Mouse (Mus musculus) testis, postnatal 14 days (tissue): ENCODE measurements around the gene Dmpk.
"Not testable (repeated sequence)": the region's sequence is repeated elsewhere in the genome, so short reads cannot be mapped to it uniquely, and the experiment has no call there.

Experiments
- DNase-seq: peaks from one replicate; pipeline ENCODE4 v3.0.0; 2021; ENCODE audit warnings: low spot score

The Dmpk gene

GRCm38 (mm10) chr7:19083701-19084100 lies at the start of gene Dmpk:
Dmpk (plus strand) TSS chr7:19083849.
- no peak for DNase-seq

- no peak for DNase-seq
Measured at GRCm38 (mm10) chr7:19044616-19045015, 39.0 kb upstream of the Dmpk start.

- peak; percentile 71 for DNase-seq
Measured at GRCm38 (mm10) chr7:19046286-19047069, 37.2 kb upstream of the Dmpk start.

- no peak for DNase-seq
Measured at GRCm38 (mm10) chr7:19048006-19048527, 35.6 kb upstream of the Dmpk start.

GRCm38 (mm10) chr7:19049252-19049651 lies 34.4 kb upstream of the Dmpk start:
- no peak for DNase-seq

DNA sequence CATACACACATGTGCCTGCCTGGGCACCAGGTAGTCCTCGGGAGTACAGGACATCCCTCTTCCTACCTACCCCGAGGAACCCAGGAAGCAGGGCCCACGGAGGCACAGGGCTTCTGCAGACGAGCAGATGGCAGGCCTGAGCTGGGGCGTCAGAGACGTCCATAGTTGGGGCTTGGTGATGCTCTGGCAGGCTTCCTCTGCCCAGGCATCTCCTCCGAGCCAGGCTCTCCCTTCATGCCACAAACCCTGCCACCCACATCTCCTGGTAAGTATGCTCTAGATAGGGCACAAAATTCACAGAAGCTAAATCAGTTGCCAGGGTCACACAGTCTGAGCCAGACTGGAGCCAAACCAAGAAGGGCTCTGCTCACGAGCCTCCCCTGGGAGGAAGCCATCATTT lies 33.5 kb upstream of the Dmpk start:
- no peak for DNase-seq

DNA sequence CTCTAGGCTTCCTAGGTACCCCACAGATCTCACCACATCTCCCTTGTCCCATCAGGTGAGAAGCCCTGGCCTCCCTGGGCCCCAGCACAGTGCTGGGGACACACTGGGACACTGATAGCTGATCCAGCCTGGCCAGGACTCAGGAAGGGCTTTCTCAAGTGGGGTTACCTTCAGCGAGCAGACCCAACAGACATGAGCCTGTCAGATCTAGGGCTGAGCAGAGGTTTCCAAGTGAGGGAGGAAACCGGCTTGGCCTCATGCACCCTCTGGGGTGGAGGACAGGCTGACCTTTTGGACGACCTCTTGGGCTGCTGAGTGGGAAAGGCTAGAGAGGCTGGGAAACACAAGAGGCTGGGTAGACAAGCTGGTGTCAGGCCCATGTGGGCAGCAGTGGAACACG lies 32.5 kb upstream of the Dmpk start:
- DNase-seq, result no peak

- no peak for DNase-seq
Measured at GRCm38 (mm10) chr7:19052345-19053135, 31.1 kb upstream of the Dmpk start.

DNA sequence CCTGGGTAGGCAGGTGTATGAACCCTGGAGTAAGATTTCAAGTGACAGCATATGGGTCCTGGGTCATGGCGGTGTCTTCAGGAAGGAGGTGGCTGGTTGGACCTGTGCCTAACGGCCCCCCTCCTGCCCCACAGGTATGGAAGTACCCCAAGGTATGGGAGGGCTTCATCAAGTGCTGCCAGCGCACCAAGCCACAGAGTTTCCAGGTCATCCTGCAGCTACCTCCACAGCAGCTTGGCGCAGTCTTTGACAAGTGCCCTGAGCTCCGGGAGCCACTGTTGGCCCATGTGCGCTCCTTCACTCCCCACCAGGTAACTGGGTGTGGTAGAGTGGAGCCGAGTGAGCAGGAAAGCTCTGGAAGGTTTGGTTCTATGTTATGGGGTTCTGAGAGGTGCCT lies 30.5 kb upstream of the Dmpk start:
- no peak for DNase-seq

- DNase-seq, result peak; percentile 72
Measured at GRCm38 (mm10) chr7:19054047-19054776, 29.4 kb upstream of the Dmpk start, which contains the start of gene Rsph6a. Rsph6a (plus strand) TSS chr7:19054690.

DNA sequence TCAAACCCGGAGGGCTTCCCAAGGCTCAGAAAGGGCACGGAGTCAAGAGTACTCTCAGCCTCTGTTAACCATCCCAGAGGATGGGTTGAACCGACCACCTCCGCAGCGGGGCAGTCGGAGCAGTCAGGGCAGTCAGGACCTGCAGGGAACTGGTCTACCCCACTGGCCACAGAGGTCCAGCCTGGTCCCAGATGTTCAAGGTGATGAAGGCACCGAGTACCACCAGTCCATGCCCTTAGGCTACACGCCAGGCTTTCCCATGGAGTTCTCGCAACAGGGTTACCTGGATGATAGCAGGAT lies 28.9 kb upstream of the Dmpk start:
- DNase-seq, result no peak

DNA sequence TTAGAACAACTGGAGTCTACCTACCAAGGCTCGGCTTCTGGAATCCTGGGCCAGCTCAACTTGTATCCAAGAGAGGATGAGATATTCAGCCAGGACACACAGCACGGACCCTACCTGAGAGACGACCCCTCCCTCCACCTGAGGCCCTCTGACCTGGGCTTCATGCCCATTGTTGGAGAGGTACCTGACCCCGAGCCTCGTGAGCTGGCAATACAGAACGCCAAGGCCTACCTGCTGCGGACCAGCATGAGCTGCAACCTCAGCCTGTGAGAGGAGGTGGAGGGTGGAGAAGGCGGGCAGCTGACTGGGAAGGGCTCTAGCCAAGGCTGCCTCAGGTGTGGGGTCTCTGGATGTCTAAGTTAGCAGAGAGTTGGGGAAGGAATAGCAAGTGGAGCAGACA lies 28.5 kb upstream of the Dmpk start:
- no peak for DNase-seq

DNA sequence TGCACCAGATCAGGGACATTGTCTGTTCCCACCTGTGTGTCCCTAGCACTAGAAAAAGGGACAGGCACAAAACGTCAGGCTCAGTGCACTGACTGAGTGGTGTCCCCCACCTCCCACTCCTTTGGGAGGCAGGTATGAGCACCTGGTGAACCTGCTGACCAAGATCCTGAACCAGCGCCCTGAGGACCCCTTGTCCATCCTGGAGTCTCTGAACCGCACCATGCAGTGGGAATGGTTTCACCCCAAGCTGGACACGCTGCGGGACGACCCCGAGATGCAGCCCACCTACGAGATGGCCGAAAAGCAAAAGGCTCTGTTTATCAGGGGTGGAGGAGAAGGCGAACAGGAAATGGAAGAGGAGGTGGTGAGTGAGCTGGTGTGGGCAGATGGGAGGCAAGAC lies 26.2 kb upstream of the Dmpk start:
- DNase-seq, result no peak

- no peak for DNase-seq
Measured at GRCm38 (mm10) chr7:19065896-19066295, 17.8 kb upstream of the Dmpk start.

- DNase-seq, result no peak
Measured at GRCm38 (mm10) chr7:19067063-19067462, 16.6 kb upstream of the Dmpk start.

DNA sequence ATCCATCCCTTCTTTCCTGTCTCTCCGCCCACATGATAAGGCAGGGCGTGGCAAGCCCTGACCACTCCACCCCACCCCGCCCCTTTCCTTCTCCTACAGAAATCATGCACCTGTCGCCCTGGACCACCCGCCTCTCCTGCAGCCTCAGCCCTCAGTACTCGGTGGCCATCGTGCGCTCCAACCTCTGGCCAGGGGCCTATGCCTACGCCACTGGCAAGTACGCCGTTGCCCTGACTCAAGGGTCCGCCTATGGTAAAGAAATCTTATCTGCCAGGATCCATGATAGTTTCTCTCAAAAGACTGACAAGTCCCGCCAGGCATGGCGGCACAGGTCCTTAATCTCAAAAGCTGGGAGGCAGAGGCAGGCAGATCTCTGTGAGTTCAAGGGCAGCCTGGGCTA lies 15.7 kb upstream of the Dmpk start:
- no peak for DNase-seq

GRCm38 (mm10) chr7:19068707-19069106 lies 14.9 kb upstream of the Dmpk start:
- DNase-seq, result no peak

DNA sequence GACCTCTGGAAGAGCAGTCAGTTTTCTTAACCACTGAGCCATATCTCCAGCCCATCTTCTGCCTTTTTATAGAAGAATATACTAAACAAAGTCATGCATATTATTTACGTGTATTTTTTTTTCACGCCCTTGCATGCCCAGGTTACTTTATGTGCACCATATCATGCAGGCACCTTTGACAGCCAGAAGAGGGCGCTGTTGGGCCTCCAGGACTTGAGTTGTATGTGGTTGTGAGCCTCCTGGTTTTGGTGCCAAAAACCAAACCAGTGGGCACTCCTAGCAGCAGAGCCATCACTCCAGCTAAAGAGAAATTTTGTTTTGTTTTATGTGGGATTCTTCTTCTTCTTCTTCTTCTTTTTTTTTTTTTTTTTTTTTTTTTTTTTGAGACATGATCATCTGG lies 14.1 kb upstream of the Dmpk start:
- DNase-seq, result no peak

GRCm38 (mm10) chr7:19071024-19071423 lies 12.6 kb upstream of the Dmpk start:
- DNase-seq, result not testable (repeated sequence)

GRCm38 (mm10) chr7:19073504-19073903 lies 10.1 kb upstream of the Dmpk start:
- peak; percentile 55 for DNase-seq

GRCm38 (mm10) chr7:19074494-19074893 lies 9.2 kb upstream of the Dmpk start:
- no peak for DNase-seq

GRCm38 (mm10) chr7:19075231-19075630 lies 8.4 kb upstream of the Dmpk start:
- DNase-seq, result peak; percentile 6
